Comparison of ENCODE assay signal across 8 mouse cellular contexts in the genomic region with DNA sequence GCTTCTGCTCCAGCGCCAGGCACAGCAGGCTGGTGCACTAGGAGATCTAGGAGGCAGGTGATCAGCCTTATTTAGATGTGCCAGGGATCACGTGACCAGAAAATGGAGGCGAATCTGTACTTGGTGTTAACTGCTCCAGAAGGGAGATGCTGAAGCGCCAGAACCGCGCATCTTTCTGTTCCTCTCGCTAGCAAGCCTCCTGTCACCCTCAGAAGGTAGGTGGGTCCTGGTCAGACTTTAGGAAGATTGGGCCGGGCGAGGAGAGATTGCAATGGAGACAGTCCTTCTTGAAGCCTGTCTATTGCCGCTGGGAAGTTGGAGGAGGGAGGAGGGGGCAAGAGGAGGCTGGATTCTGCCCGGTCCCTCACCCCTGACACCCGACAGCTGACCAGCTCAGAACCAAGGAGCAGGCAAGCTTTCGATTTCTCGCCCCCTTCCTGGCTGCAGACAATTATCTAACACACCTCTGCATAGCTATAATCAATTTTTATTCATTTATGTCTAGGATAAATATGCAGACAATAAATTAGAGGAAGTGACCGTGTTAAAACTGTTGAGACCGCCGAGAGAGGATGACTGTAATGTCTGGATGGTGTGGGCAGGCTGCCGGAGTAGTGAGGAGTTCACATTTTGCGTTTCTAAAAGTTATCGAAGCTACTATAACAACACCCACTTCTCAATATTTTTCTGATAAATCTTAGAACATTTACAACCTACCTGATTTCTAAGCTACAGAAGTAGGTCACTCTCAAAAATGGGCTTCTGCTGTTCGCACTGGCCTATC.
DNase-seq lines count a peak whose midpoint lies in the region; ATAC-seq and TF ChIP-seq lines count a peak whose summit lies in the region.

No protein-coding gene starts in this region.

- TF ChIP-seq CTCF in small intestine, adult 2 months (IDR thresholded peaks at IDR 0.05; ENCODE audit: extremely low read depth, insufficient read length, insufficient replicate concordance, low read depth, low read length): no peak

- no peaks in the 10 kb centered on the region for H3K36me3 ChIP-seq in lung, embryonic 16.5 days (ENCODE audit: control insufficient read depth, insufficient read depth, low read length)
- no peaks in the 10 kb centered on the region for H3K36me3 ChIP-seq in embryonic facial prominence, embryonic 10.5 days (replicated peaks)
- no peaks in the 10 kb centered on the region for H3K36me3 ChIP-seq in small intestine, adult 2 months (ENCODE audit: control insufficient read depth, insufficient read depth, low read length)

- intact Hi-C loops in gastrocnemius, postnatal 36 days (cut with DNase I): no loop called here

- TF ChIP-seq POLR2A in small intestine, adult 2 months (IDR thresholded peaks at IDR 0.05; ENCODE audit: low read depth, low read length): no peak

- H3K9me3 ChIP-seq in lung, embryonic 16.5 days (ENCODE audit: control insufficient read depth, low read length): no peaks in the 10 kb centered on the region
- H3K9me3 ChIP-seq in embryonic facial prominence, embryonic 10.5 days: no peaks in the 10 kb centered on the region

- 9% methylated on average over 21 of the region's 21 CpGs for WGBS in lung, embryonic 16.5 days
- WGBS in embryonic facial prominence, embryonic 10.5 days: 10% methylated on average over 21 of the region's 21 CpGs
- WGBS in small intestine, adult 2 months: 13% methylated on average over 21 of the region's 21 CpGs

- H3K9ac ChIP-seq in lung, embryonic 16.5 days (ENCODE audit: low read length): peak overlapping the region; percentile 52

- DNase-seq in lung, adult 18-20 months: no peak
- peak; percentile 60 for DNase-seq in embryonic facial prominence, embryonic 10.5 days (ENCODE audit: low spot score)
- peak; percentile 41 for DNase-seq in heart, postnatal 4 days
- DNase-seq in layer of hippocampus, adult 8-10 months (ENCODE audit: low spot score in 2 of 2): peak; percentile 70 to 77
- no peak for DNase-seq in gastrocnemius, postnatal 36 days

- H3K4me1 ChIP-seq in lung, embryonic 16.5 days (replicated peaks; ENCODE audit: control insufficient read depth, insufficient read depth, low read length): peaks cover 2% of the 10 kb centered on the region; the same call in 1 of the 2 replicates
- peaks cover 5% of the 10 kb centered on the region for H3K4me1 ChIP-seq in embryonic facial prominence, embryonic 10.5 days
- H3K4me1 ChIP-seq in small intestine, adult 2 months (ENCODE audit: control insufficient read depth, insufficient read depth, insufficient read length, low read length): peaks cover 7% of the 10 kb centered on the region; the same call in 1 of the 2 replicates

- H3K4me2 ChIP-seq in lung, embryonic 16.5 days (ENCODE audit: low read depth, low read length): peak overlapping the region; percentile 59

- peaks cover 8% of the 10 kb centered on the region for H3K27me3 ChIP-seq in lung, embryonic 16.5 days (ENCODE audit: control insufficient read depth, insufficient read depth, low read depth, low read length)
- H3K27me3 ChIP-seq in embryonic facial prominence, embryonic 10.5 days (replicated peaks; ENCODE audit: low read depth, poor library complexity, severe bottlenecking): peaks cover 30% of the 10 kb centered on the region
- no peaks in the 10 kb centered on the region; the same call in 1 of the 2 replicates for H3K27me3 ChIP-seq in small intestine, adult 2 months (ENCODE audit: control insufficient read depth, insufficient read depth, low read length)

- no peak for ATAC-seq in lung, embryonic 16.5 days (ENCODE audit: low read depth)
- ATAC-seq in megakaryocyte, adult 5-6 weeks (ENCODE audit: poor library complexity, severe bottlenecking): peak; percentile 57

- H3K4me3 ChIP-seq in lung, embryonic 16.5 days (ENCODE audit: low read length): peak overlapping the region; percentile 43
- peak overlapping the region; percentile 62 for H3K4me3 ChIP-seq in embryonic facial prominence, embryonic 10.5 days
- H3K4me3 ChIP-seq in small intestine, adult 2 months (ENCODE audit: low read depth, low read length): peak overlapping the region; percentile 54

- H3K27ac ChIP-seq in lung, embryonic 16.5 days (ENCODE audit: low read length): no peak overlapping the region
- H3K27ac ChIP-seq in embryonic facial prominence, embryonic 10.5 days (replicated peaks): no peak overlapping the region
- no peak overlapping the region for H3K27ac ChIP-seq in small intestine, adult 2 months (ENCODE audit: insufficient read depth, low read depth, low read length)

Comparison
In these comparisons a context has a peak if more than half of its experiments do, and no peak if none do; other contexts are left out.
1. DNase-seq: peak in embryonic facial prominence, embryonic 10.5 days (single experiment), heart, postnatal 4 days (single experiment) and layer of hippocampus, adult 8-10 months (2 of 2); none in lung, adult 18-20 months (0 of 2) and gastrocnemius, postnatal 36 days (0 of 2).
2. Peak in every context shown above with its lines, with median percentiles within 50 percentile points of each other: H3K4me3 ChIP-seq.